Mouse (Mus musculus): ENCODE data around the gene Nuak2.

- TF ChIP-seq CTCF (IDR thresholded peaks at IDR 0.05; ENCODE audit: low read depth) (no peak), EP300 (IDR thresholded peaks at IDR 0.05; ENCODE audit: low read depth) (no peak)
Observed at GRCm38 (mm10) chr1:132327477-132327876, 11.6 kb downstream of the Nuak2 start.
